15 mouse cellular contexts compared by ENCODE assay signal in genomic region chr13:49109665-49110064, GRCm38 (mm10).
"Had no signal": no experiment of that assay in that cellular context is flagged by ENCODE, and none has a peak within 500 bp of the region (broad histone marks: within the 10 kb centered on the region; RNA-seq: fewer than 3 reads in every experiment).

No protein-coding gene starts in this region.

- H3K4me3 ChIP-seq: midbrain, embryonic 10.5 days; midbrain, embryonic 12.5 days; neural tube, embryonic 12.5 days had no signal

- ATAC-seq: midbrain, embryonic 16.5 days had no signal

- DNase-seq: lung, adult 18-20 months; lung, embryonic 14.5 days; lung, postnatal 10 days; lung, postnatal 4 days; midbrain, embryonic 14.5 days; right cerebral cortex, postnatal 25 days; right cerebral cortex, postnatal 4 days; spleen, adult 18-20 months; thymus, adult 18-20 months; thymus, postnatal 14 days; thymus, postnatal 36 days had no signal

- H3K27ac ChIP-seq: midbrain, embryonic 10.5 days; midbrain, embryonic 12.5 days; neural tube, embryonic 12.5 days had no signal
